Mouse (Mus musculus) left cerebral cortex, postnatal 14 days (tissue): Measurements from ENCODE around the gene Smagp. TPM values are rescaled to one million over a fixed set of nuclear protein-coding genes. Genes with fewer than 3 reads are reported as not detected.

Source experiments
- DNase-seq, 2 experiments: peaks; one replicate each; pipeline ENCODE4 v3.0.0; 2021 to 2022; ENCODE audit warnings: low spot score in 2 of 2, mixed read lengths in 1 of 2
- intact Hi-C: fragments of 180-260 bp; cut with DNase I; formaldehyde crosslinking; loops from one replicate; pipeline ENCODE4 v1.15.1; 2025
- long read RNA-seq, 2 experiments: library from polyadenylated mRNA; stranded (forward); transcript quantifications; one replicate each; pipeline ENCODE4 v2.0.0; 2021
- total RNA-seq, 2 experiments: library from RNA; stranded (reverse); gene quantifications; 2 replicates each; pipeline ENCODE4 v1.2.3; 2021

The Smagp gene
- 1 to 10 TPM; 2.2 to 2.3 TPM for total RNA-seq
- long read RNA-seq, experiment 1, partial matches to known transcripts, result 0 of 1 reads
- long read RNA-seq, experiment 1, other reads (novel, unspliced or antisense), result 0 of 1 reads
- long read RNA-seq, experiment 2, partial matches to known transcripts, result 0 of 2 reads
- long read RNA-seq, experiment 2, other reads (novel, unspliced or antisense), result 0 of 2 reads

DNA sequence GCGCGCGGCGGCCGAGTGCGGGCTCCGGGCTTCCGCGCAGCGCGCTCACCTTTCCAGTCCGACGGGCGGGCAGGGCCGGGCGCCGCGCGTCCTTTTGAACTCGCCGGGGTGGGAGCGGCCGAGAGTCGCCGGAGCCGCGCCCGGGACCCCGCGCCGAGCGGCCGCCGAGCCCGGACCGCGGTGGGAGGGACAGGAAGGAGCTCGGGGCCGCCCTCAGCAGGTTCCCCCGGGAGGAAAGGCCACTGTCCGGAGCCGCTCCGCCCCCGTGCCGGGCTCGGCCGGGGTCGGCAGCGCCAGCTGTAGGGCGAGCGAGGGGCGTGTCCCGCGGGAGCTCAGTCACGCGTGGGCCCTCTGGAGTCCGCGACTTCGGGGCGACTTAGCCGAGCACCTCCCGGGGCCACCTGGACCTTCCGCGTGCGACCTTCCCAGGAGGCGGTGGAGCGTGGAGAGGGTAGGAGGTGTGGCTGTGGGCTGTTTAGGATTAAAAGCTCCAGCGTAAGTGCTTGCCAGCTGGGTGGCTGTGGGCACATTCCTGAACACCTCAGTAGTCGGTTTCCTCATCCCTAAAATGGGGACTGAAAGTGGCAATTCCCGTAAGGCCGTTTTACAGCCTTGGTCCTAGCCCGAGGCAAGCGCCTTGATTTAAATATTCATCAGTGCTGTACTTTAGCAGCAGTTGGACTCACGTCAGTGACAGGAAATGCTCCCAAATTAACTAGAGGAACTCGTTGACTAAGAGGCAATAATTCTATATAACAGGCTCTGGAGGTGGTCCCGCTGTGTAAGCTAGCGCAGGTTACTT lies at the start of gene Smagp:
Gene Smagp (minus strand): TSS at position 241 of the 802 bp plus-strand sequence.
- intact Hi-C loops, result no loop called here
- DNase-seq, result no peak

DNA sequence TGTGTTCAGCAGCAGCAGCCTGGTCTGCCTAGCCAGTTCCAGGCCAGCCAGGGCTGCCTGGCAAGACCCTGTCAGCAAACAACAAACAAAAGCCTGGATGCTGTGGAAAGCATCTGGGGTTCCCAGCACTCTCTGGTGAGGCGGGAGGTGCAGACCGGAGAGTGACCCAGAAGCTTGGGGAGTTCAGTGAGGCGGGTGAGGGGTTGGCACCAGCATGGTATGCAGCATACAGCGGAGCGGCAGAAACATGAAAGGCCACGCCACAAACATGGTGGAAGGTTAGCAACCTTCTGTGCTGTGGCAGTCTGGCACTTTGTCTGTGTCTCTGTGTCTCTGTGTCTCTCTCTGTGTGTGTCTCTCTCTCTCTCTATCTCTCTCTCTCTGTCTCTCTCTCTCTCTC lies 49.7 kb upstream of the Smagp start:
- no peak for DNase-seq
- intact Hi-C loops, result loop anchor here (10.0 kb wide), 2 partner anchors 132 to 212 kb away; partner anchors contain the start of gene Tfcp2

DNA sequence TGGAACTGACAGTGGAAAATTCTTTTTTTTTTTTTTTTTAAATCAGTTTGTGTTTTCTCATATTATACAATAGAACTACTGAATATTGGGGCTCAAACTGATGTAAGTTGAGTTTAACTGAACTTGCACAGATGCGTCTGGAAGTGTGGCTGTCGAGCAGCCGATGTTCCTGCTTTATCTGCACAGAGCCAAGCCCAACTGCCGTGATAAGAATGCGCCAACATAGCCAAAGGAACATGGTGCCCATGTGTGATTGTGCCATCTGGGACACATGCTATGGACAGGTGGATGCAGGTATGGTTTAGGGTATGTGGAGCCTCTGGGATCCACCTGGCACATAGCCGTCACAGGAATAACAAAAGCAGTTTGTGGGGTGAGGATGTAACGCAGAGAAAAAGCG lies 49.1 kb upstream of the Smagp start:
- intact Hi-C loops, result loop anchor here (10.0 kb wide), 2 partner anchors 131 to 211 kb away; partner anchors contain the start of gene Tfcp2

DNA sequence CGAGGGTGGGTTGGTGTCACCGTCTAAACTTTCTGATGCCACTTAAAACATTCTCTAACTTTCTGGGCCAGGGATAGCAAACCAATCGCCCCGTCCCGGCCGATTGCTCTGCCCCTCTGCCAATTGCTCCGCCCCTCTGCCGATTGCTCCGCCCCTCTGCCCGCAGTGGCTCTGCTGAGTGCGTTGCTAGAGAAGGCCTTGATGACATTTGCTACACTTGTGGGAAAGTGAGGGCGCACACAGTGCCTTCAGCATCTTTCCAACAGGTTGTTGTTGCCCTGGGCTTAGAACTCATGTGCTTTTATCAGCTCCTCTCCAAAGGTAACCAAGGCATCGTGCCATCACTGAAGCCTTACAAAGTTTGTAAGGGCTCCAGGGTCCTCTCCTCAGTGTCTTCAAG lies 48.5 kb upstream of the Smagp start:
- DNase-seq, result no peak
- intact Hi-C loops, result loop anchor here (10.0 kb wide), 2 partner anchors 130 to 210 kb away; partner anchors contain the start of gene Tfcp2

More for the DNA sequence above, 49.1 kb upstream of the Smagp start:
- no peak for DNase-seq

- intact Hi-C loops, result loop anchor here (5.0 to 10.0 kb wide), 3 partner anchors 62 to 210 kb away; partner anchors contain the start of gene Tfcp2
- no peak for DNase-seq
Measured at GRCm38 (mm10) chr15:100684450-100684849, 47.7 kb upstream of the Smagp start.

DNA sequence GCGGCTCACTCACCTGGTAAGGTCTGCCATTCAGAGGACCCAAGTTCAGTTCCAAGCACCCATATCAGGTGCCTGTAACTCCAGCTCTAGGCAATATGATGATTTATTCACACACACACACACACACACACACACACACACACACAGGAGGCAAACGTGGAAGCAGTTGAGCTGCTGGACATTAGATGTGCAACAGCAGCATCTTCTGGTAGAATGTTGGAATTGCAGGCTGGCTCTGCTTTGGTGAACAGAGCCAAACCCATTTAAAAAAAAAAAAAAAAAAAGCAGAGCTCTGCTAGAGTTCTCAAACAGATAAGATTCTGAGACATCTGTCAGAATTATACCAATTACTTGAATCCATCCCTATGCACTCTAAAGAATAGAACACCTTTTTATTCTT lies 46.3 kb upstream of the Smagp start:
- peak; percentile 90 to 95 for DNase-seq
- intact Hi-C loops, result loop anchor here (5.0 to 10.0 kb wide), 3 partner anchors 61 to 208 kb away; partner anchors contain the start of gene Tfcp2

- intact Hi-C loops, result loop anchor here (5.0 to 10.0 kb wide), 3 partner anchors 59 to 207 kb away; partner anchors contain the start of gene Tfcp2
- no peak for DNase-seq
Measured at GRCm38 (mm10) chr15:100681770-100682169, 45.0 kb upstream of the Smagp start.

GRCm38 (mm10) chr15:100680381-100680780 lies 43.6 kb upstream of the Smagp start:
- intact Hi-C loops, result loop anchor here (5.0 to 10.0 kb wide), 3 partner anchors 58 to 206 kb away; partner anchors contain the start of gene Tfcp2
- DNase-seq, result no peak

DNA sequence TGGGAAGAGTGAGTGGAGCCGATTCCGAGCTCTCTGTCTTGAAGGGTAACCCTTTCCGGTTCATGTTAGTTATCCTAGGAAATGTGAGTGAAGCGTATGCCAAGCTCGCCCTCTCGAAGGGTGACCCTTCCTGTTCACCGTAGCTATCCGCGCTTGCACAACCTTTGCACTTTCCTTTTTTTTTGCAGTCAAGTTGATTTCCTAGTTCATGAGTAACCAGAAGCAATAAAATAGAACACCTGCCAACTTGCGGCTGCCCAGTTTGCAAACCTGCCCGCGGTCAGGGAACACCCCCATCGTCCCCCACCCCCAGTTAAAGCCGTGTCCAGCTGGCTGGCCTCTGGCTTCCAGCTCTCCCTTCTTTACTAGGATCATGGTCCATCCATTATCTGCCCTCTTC lies 42.3 kb upstream of the Smagp start:
- intact Hi-C loops, result no loop called here
- DNase-seq, result no peak

DNA sequence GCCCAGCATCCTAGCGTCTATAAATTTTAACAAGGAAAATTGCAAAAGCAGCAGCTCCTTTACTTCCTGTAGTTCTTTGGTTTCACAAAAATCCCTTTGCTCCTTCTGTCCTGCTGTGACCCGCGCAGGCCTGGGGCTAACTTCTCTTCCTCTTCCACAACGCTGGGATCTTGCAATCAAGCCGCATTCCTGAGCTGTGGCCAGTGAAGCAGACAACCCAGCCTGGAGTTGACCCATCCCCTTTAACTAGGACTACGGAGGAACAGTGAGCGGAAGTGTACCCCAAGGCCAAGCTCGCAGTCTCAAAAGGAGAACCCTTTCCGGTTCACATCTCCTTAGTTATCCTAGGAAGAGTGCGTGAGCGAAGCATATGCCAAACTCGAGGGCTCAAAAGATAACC lies 41.8 kb upstream of the Smagp start:
- intact Hi-C loops, result no loop called here
- DNase-seq, result no peak

GRCm38 (mm10) chr15:100677675-100678074 lies 40.9 kb upstream of the Smagp start:
- no peak for DNase-seq
- intact Hi-C loops, result no loop called here

DNA sequence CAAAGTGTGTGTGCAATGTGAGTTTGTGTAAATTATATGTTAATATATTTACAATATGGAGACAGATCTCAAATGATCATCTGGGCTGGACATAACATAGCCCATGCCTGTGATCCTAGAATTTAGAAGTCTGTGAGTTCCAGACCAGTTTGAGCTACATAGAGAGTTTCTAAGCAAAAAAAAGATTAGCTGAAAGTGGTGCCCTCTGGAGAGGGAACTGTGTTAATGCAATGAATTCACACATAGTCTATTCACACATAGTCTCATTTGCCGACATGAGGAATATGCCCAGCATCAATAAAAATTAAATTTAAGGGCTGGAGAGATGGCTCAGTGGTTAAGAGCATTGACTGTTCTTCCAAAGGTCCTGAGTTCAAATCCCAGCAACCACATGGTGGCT lies 39.8 kb upstream of the Smagp start:
- no peak for DNase-seq
- intact Hi-C loops, result no loop called here

- intact Hi-C loops, result no loop called here
- no peak for DNase-seq
Measured at GRCm38 (mm10) chr15:100675486-100675885, 38.7 kb upstream of the Smagp start.

DNA sequence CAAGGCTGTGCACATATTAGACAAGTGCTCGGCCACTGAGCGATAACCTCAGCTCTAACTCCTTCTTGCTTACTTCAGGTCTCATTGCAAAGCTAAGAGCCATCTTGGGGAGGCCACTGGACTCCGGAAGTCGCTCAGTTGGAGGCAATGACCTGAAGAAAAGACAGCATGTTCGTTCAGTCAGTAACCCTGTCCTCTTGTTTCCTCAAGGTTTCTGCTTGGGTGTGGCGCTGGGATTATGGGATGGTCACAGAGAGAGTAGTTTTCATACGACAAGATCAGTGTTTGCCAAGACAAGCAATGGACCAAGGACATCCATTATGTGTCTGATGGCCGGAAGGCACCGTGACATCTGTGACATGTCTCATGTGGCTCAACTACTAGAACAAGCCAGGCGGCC lies 37.8 kb upstream of the Smagp start:
- DNase-seq, result no peak
- intact Hi-C loops, result no loop called here

DNA sequence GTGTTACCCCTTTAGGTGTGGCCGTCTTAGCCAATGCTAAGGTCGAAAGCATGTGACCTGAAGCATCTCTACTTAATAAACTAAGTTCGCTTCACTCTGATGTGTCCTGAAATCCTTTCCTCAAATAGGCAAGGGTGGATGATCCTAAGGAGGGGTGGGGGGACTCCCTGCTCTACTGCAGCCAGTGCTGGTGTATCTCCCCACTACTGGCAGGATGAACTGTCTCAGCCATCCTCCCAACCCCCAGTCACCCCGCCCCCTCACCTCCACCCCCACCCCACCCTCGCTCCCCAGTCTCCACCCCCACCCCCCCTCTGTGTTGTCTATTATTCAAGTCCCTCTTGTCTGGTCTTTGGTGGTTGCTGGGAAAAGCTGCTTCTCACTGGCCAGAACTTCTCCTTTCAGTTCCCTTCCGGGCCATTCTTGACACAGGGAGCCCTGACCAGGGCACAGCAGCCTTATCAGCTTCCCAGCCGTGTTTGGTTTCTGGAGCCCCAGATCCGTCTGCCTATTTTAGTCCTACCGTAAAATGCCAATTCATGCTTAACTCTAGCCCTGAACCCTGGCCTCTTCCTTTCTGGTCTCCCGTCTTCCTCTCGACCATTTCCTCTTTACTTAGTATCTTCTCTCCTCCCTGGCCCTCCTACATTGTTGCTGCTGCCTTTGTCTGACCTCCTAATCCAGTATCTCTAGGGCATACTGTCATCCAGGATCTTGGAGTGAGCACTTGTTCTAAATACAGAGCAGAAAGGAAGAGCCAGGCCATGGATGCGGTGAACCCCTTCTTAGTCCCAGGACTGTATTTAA lies 37.0 kb upstream of the Smagp start:
- intact Hi-C loops, result no loop called here
- DNase-seq, result peak in 1 of 2 experiments; percentile 22

- intact Hi-C loops, result no loop called here
- DNase-seq, result no peak
Measured at GRCm38 (mm10) chr15:100670833-100671232, 34.1 kb upstream of the Smagp start.

- intact Hi-C loops, result no loop called here
Measured at GRCm38 (mm10) chr15:100670004-100670403, 33.3 kb upstream of the Smagp start.

DNA sequence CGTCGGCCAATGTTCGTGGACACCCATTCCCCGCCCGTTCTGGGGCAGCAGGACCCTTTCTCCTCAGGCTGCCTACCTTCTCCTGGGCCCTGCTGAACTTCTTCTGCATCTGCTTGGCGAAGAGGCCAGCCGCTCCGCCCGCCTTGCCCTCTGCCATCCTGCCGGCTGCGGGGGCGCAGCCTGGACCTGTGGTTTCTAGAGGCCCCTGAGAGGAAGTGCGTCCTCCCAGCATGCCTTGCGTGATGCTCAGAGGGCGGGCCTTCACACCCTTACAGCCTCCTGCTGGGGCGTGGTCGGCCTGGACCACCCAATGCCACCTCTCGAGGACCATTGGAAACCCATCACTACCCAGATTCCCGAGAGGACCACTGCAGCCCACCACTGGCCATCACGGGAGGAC lies 32.6 kb upstream of the Smagp start, which contains the start of gene Bin2:
Gene Bin2 (minus strand): TSS at position 217 of the 400 bp plus-strand sequence.
- intact Hi-C loops, result no loop called here
- DNase-seq, result peak in 1 of 2 experiments; percentile 35

More at GRCm38 (mm10) chr15:100670004-100670403, 33.3 kb upstream of the Smagp start:
- DNase-seq, result no peak

DNA sequence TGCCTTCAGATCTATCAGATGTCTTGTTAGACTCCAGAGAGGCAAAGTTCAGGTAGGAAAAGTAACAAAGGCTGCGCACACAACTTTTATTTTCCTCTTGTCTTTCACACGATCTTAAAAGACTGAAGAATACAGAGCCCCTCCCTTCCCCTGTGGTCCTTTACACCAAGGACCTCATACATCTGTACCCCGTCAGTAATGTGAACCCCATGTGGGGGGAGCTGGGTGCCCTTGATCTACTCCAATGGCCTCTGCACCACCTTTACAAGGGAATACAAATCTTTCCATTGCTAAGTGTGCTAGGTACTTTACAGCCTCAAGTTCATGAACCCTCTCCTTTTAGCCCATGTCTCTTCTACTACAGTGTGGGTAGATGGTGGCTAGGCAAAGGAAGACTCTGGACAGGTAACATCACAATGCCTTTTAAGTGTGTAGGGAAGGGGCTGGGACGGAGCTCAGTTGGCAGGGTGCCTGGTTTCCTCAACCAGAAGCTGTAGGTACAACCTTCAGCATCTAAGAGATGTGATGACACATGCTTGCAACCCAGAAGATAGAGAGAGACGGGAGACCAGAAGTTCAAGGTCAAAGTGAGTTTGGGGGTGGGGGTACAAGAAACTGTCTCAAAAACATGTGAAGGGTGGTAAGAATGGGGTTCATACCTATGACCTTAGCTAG lies 31.3 kb upstream of the Smagp start:
- intact Hi-C loops, result no loop called here
- DNase-seq, result no peak
